Mouse (Mus musculus): ENCODE measurements around the gene Tma7. TPM values are rescaled to one million over a fixed set of nuclear protein-coding genes. Genes with fewer than 3 reads are reported as not detected.

Gene Tma7
- total and polyA plus RNA-seq, 3 experiments: 255 to 529 (median 336) TPM

- H3K79me2 ChIP-seq (replicated peaks; ENCODE audit: control insufficient read depth, extremely low read depth, insufficient read depth, poor library complexity, severe bottlenecking): peaks cover 33% of the 10 kb centered on the region
- H3K9ac ChIP-seq (ENCODE audit: insufficient read depth, low read depth): peak within 1 kb of the TSS; percentile 37
- in situ Hi-C loops (cut with MboI; ENCODE audit: low pct_ligation_motif_present, low pct_unique_long_range_greater_than_20kb, low sequenced_read_pairs): no loop called here
- H3K4me2 ChIP-seq (ENCODE audit: insufficient read depth, low read depth, poor library complexity, severe bottlenecking): peak within 1 kb of the TSS; percentile 55
- peaks cover 50 to 79% of the 10 kb centered on the region in 2 experiments for H3K36me3 ChIP-seq (replicated peaks in 1 of 2; ENCODE audit: control insufficient read depth in 1 of 2, insufficient read depth in 1 of 2, low read length in 1 of 2)
- TF ChIP-seq RAD21 (IDR thresholded peaks at IDR 0.05; ENCODE audit: low read depth, low read length) (peak; percentile 87), ZMIZ1 (IDR thresholded peaks at IDR 0.05; ENCODE audit: low read depth, low read length) (peak; percentile 96), TCF12 (IDR thresholded peaks at IDR 0.05; ENCODE audit: low read depth, low read length) (peak; percentile 82), ZC3H11A (IDR thresholded peaks at IDR 0.05; ENCODE audit: low read depth, low read length) (peak; percentile 47; the same call in 1 of the 2 replicates), JUND (conservative IDR thresholded peaks at IDR 0.05; ENCODE audit: low read depth, low read length) (no peak), CTCF (conservative IDR thresholded peaks at IDR 0.05 in 1 of 2, IDR thresholded peaks at IDR 0.05 in 1 of 2; ENCODE audit: low read depth in 2 of 2, low read length in 2 of 2) (peak; percentile 84 to 97), NELFE (IDR thresholded peaks at IDR 0.05; ENCODE audit: low read depth, low read length) (peak; percentile 90), HCFC1 (IDR thresholded peaks at IDR 0.05; ENCODE audit: low read depth, low read length) (peak; percentile 55), MAFK (IDR thresholded peaks at IDR 0.05; ENCODE audit: insufficient replicate concordance, low read length) (no peak), CHD2 (IDR thresholded peaks at IDR 0.05; ENCODE audit: low read length) (peak; percentile 58), ETS1 (conservative IDR thresholded peaks at IDR 0.05; ENCODE audit: low read depth, low read length) (peak; percentile 76), E2F4 (IDR thresholded peaks at IDR 0.05; ENCODE audit: insufficient replicate concordance, low read depth, low read length) (no peak), NRF1 (IDR thresholded peaks at IDR 0.05; ENCODE audit: low read depth, low read length) (0 out of 2 replicates have a peak, but pooled peaks have one; percentile 2), POLR2A (IDR thresholded peaks at IDR 0.05; ENCODE audit: low read depth, low read length) (peak; percentile 95), UBTF (IDR thresholded peaks at IDR 0.05; ENCODE audit: low read depth, low read length) (0 out of 2 replicates have a peak, but pooled peaks have one; percentile 29), IRF4 (IDR thresholded peaks at IDR 0.05; ENCODE audit: low read depth, low read length) (peak; percentile 40; the same call in 1 of the 2 replicates), PAX5 (IDR thresholded peaks at IDR 0.05; ENCODE audit: low read length) (no peak), MEF2A (IDR thresholded peaks at IDR 0.05; ENCODE audit: borderline replicate concordance, low read depth, low read length) (peak; percentile 65), EP300 (IDR thresholded peaks at IDR 0.05; ENCODE audit: low read length) (no peak; the same call in 1 of the 2 replicates), JUN (IDR thresholded peaks at IDR 0.05; ENCODE audit: insufficient read depth, low read depth, low read length) (no peak), MYC (IDR thresholded peaks at IDR 0.05; ENCODE audit: low read depth, low read length) (peak; percentile 68), SIN3A (IDR thresholded peaks at IDR 0.05; ENCODE audit: low read length) (peak; percentile 86), GABPA (IDR thresholded peaks at IDR 0.05; ENCODE audit: insufficient replicate concordance, low read depth, low read length) (no peak), MXI1 (IDR thresholded peaks at IDR 0.05; ENCODE audit: low read depth, low read length) (no peak; the same call in 1 of the 2 replicates), POLR2AphosphoS2 (IDR thresholded peaks at IDR 0.05; ENCODE audit: low read depth, low read length) (peak; percentile 96), USF1 (IDR thresholded peaks at IDR 0.05; ENCODE audit: low read depth, low read length) (no peak), ZKSCAN1 (IDR thresholded peaks at IDR 0.05; ENCODE audit: borderline replicate concordance, low read depth, low read length) (no peak), MAZ (IDR thresholded peaks at IDR 0.05; ENCODE audit: low read depth, low read length) (peak; percentile 95), USF2 (conservative IDR thresholded peaks at IDR 0.05; ENCODE audit: low read depth, low read length) (no peak), KAT2A (IDR thresholded peaks at IDR 0.05; ENCODE audit: insufficient replicate concordance, low read length) (no peak), MAX (IDR thresholded peaks at IDR 0.05; ENCODE audit: low read length) (peak; percentile 81; the same call in 1 of the 2 replicates), ZNF384 (IDR thresholded peaks at IDR 0.05; ENCODE audit: low read depth, low read length) (no peak), RCOR1 (conservative IDR thresholded peaks at IDR 0.05; ENCODE audit: low read depth, low read length) (no peak), TBP (conservative IDR thresholded peaks at IDR 0.05; ENCODE audit: low read depth, low read length) (peak; percentile 84), ELF1 (IDR thresholded peaks at IDR 0.05; ENCODE audit: low read depth, low read length) (peak; percentile 89), BHLHE40 (IDR thresholded peaks at IDR 0.05; ENCODE audit: low read depth, low read length) (peak; percentile 50; the same call in 1 of the 2 replicates), SMC3 (IDR thresholded peaks at IDR 0.05; ENCODE audit: low read depth, low read length) (peak; percentile 97), CHD1 (IDR thresholded peaks at IDR 0.05; ENCODE audit: low read depth, low read length) (peak; percentile 68; the same call in 1 of the 2 replicates)
- DNase-seq (ENCODE audit: extremely low read depth): peak; percentile 88
- no peaks in the 10 kb centered on the region for H3K27me3 ChIP-seq (replicated peaks)
- peak within 1 kb of the TSS; percentile 35 to 53 (median 46) for H3K4me3 ChIP-seq (replicated peaks in 1 of 3; ENCODE audit: low read depth in 2 of 3, low read length in 2 of 3, poor library complexity in 1 of 3)
- dilution Hi-C loops (cut with MboI; ENCODE audit: extremely low pct_ligation_motif_present, extremely low pct_unique_long_range_greater_than_20kb, low sequenced_read_pairs): no loop called here
- H3K4me1 ChIP-seq (ENCODE audit: control insufficient read depth in 1 of 2, insufficient read depth in 2 of 2): peaks cover 35 to 56% of the 10 kb centered on the region in 2 experiments
- H3K9me3 ChIP-seq (replicated peaks; ENCODE audit: low read length): no peaks in the 10 kb centered on the region
- H3K27ac ChIP-seq (ENCODE audit: insufficient read depth, low read depth): peak within 1 kb of the TSS; percentile 89
Observed at GRCm38 (mm10) chr9:109059136-109059903, 23.1 kb downstream of the Tma7 start, which contains the start of gene Trex1. TSS of gene Trex1 (minus strand) at chr9:109059734.

All from CH12.LX (cell line).